Mouse (Mus musculus) ES-E14 (cell line): Measurements from ENCODE around the gene Alg12. TPM values are rescaled to one million over a fixed set of nuclear protein-coding genes. Genes with fewer than 3 reads are reported as not detected.

Experiments used
- DNase-seq: peaks from one replicate; pipeline ENCODE4 v3.0.0-alpha.2; 2013; ENCODE audit warnings: low read depth, low spot score
- H3K27ac ChIP-seq: 2 replicates; pipeline ENCODE4 v1.5.1; 2012; ENCODE audit warnings: low read depth, mild to moderate bottlenecking, low read length, moderate library complexity, mixed read lengths; ENCODE audit not compliant: poor library complexity, insufficient read depth, severe bottlenecking
- H3K36me3 ChIP-seq: 2 replicates; pipeline ENCODE4 v1.6.1; 2012; ENCODE audit warnings: mild to moderate bottlenecking, low read length, moderate library complexity, mixed read lengths; ENCODE audit not compliant: control insufficient read depth, poor library complexity, insufficient read depth, severe bottlenecking
- H3K4me1 ChIP-seq, 2 experiments: fragments of 150-350 bp in 1 of 2; sonication (generic) in 1 of 2; 2 replicates each; pipeline ENCODE4 v1.6.1; 2012; ENCODE audit warnings: low read length in 2 of 2, mild to moderate bottlenecking in 1 of 2, mixed read lengths in 1 of 2; ENCODE audit not compliant: control insufficient read depth in 2 of 2, insufficient read depth in 2 of 2, poor library complexity in 1 of 2
- H3K4me3 ChIP-seq, 2 experiments: fragments of 150-350 bp in 1 of 2; sonication (generic) in 1 of 2; 2 replicates each; pipeline ENCODE4 v1.5.1; 2012; ENCODE audit warnings: low read length in 2 of 2, low read depth in 1 of 2, mild to moderate bottlenecking in 1 of 2, mixed read lengths in 1 of 2; ENCODE audit not compliant: insufficient read depth in 1 of 2, poor library complexity in 1 of 2, severe bottlenecking in 1 of 2
- H3K9ac ChIP-seq: 2 replicates; pipeline ENCODE4 v1.6.1; 2012; ENCODE audit warnings: low read depth, mild to moderate bottlenecking, low read length, mixed read lengths; ENCODE audit not compliant: poor library complexity, insufficient read depth, severe bottlenecking
- H3K9me3 ChIP-seq: fragments of 150-350 bp; sonication (generic); 2 replicates; pipeline ENCODE4 v1.6.1; 2012; ENCODE audit warnings: low read depth, mild to moderate bottlenecking, low read length; ENCODE audit not compliant: control insufficient read depth, insufficient read depth
- CHD2 ChIP-seq: IDR thresholded peaks from 2 replicates; pipeline ENCODE4 v1.6.1; 2014; ENCODE audit warnings: mild to moderate bottlenecking, low read depth, low read length, inconsistent platforms
- HCFC1 ChIP-seq: IDR thresholded peaks from 2 replicates; pipeline ENCODE4 v1.6.1; 2012; ENCODE audit warnings: low read length, inconsistent platforms, borderline replicate concordance; ENCODE audit not compliant: insufficient read depth
- MAFK ChIP-seq: IDR thresholded peaks from 2 replicates; pipeline ENCODE4 v1.6.1; 2014; ENCODE audit warnings: mild to moderate bottlenecking, low read depth, low read length, inconsistent platforms; ENCODE audit not compliant: insufficient read depth
- ZC3H11A ChIP-seq: IDR thresholded peaks from 2 replicates; pipeline ENCODE4 v1.6.1; 2012; ENCODE audit warnings: low read depth, mild to moderate bottlenecking, inconsistent platforms, low read length, borderline replicate concordance
- ZNF384 ChIP-seq: IDR thresholded peaks from 2 replicates; pipeline ENCODE4 v1.6.1; 2012; ENCODE audit warnings: low read depth, low read length, inconsistent platforms
- in situ Hi-C, 2 experiments: fragments of 600-800 bp; cut with MboI; formaldehyde crosslinking; loops; one replicate each; pipeline ENCODE4 v1.15.1; 2025; ENCODE audit warnings: low sequenced_read_pairs in 2 of 2, inconsistent platforms in 1 of 2; ENCODE audit not compliant: unreplicated experiment in 2 of 2
- total RNA-seq: library from RNA; depleted of rRNA; stranded (reverse); fragments of 300-350 nt; gene quantifications from 2 replicates; pipeline ENCODE4 v1.2.3, GENCODE M21; 2012

The Alg12 gene
- total RNA-seq, 1 experiment, result 17.8 TPM

- H3K36me3 ChIP-seq, result peaks cover 35% of the 10 kb centered on the region
- H3K9ac ChIP-seq, result peak overlapping the region; percentile 9; the same call in 1 of the 2 replicates
- H3K4me3 ChIP-seq, result peak overlapping the region; percentile 90 to 92
- no peaks in the 10 kb centered on the region for H3K9me3 ChIP-seq
- no peak for TF ChIP-seq MAFK
- TF ChIP-seq ZNF384, result peak; percentile 63; the same call in 1 of the 2 replicates
- no peak; the same call in 1 of the 2 replicates for TF ChIP-seq CHD2
- no peak for TF ChIP-seq ZC3H11A
- no peak for TF ChIP-seq HCFC1
- H3K27ac ChIP-seq, result peak overlapping the region; percentile 97
- in situ Hi-C loops, result no loop called here
- DNase-seq, result no peak
- peaks cover 3 to 14% of the 10 kb centered on the region in 2 experiments for H3K4me1 ChIP-seq
Measured at GRCm38 (mm10) chr15:88865888-88866695, 47.0 kb upstream of the Alg12 start.

GRCm38 (mm10) chr15:88865061-88865460 is 45.9 kb upstream of the Alg12 start:
- in situ Hi-C loops, result no loop called here
- H3K4me3 ChIP-seq, result peak overlapping the region; percentile 90 to 92
- H3K9me3 ChIP-seq, result no peaks in the 10 kb centered on the region
- peaks cover 35% of the 10 kb centered on the region for H3K36me3 ChIP-seq
- H3K4me1 ChIP-seq, result peaks cover 3 to 20% of the 10 kb centered on the region in 2 experiments
- peak overlapping the region; percentile 97 for H3K27ac ChIP-seq
- H3K9ac ChIP-seq, result peak overlapping the region; percentile 94
- no peak for TF ChIP-seq HCFC1
- no peak for TF ChIP-seq CHD2
- no peak for TF ChIP-seq MAFK
- TF ChIP-seq ZC3H11A, result no peak
- no peak for TF ChIP-seq ZNF384
- no peak for DNase-seq

DNA sequence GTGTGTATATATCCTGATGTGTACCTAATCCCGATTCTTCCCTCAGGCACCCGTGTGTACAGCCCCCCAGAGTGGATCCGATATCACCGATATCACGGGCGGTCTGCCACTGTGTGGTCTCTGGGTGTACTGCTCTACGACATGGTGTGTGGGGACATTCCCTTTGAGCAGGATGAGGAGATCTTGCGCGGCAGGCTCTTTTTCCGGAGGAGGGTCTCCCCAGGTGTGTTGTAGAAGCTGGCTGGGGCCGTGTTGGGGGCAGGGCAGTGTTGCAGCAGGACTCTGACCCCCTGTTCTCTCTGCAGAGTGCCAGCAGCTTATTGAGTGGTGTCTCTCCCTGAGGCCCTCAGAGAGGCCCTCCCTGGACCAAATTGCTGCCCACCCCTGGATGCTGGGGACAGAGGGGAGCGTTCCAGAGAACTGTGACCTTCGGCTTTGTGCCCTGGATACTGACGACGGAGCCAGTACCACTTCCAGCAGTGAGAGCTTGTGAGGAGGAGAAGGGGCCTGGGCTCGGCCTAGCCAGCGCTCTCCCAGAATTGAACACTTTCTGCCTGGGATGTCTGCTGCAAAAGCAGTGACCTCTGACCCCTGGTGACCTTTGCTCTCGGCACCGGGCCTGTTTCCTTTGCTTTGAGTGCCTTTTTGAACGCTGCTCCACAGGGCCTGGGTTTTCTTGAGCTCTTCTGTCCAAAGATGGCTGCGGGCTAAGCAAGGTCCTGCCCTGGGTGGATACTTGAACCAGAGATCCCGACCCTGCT is 45.3 kb upstream of the Alg12 start:
- Histone ChIP-seq H3K4me3 (peak overlapping the region; percentile 90 to 92), H3K4me1 (peaks cover 3 to 20% of the 10 kb centered on the region in 2 experiments), H3K9ac (peak overlapping the region; percentile 94), H3K36me3 (peaks cover 35% of the 10 kb centered on the region), H3K27ac (peak overlapping the region; percentile 97), H3K9me3 (no peaks in the 10 kb centered on the region)
- no peak for DNase-seq
- TF ChIP-seq ZNF384, result no peak
- no peak for TF ChIP-seq ZC3H11A
- no peak for TF ChIP-seq HCFC1
- no peak for TF ChIP-seq CHD2
- TF ChIP-seq MAFK, result no peak
- in situ Hi-C loops, result no loop called here

DNA sequence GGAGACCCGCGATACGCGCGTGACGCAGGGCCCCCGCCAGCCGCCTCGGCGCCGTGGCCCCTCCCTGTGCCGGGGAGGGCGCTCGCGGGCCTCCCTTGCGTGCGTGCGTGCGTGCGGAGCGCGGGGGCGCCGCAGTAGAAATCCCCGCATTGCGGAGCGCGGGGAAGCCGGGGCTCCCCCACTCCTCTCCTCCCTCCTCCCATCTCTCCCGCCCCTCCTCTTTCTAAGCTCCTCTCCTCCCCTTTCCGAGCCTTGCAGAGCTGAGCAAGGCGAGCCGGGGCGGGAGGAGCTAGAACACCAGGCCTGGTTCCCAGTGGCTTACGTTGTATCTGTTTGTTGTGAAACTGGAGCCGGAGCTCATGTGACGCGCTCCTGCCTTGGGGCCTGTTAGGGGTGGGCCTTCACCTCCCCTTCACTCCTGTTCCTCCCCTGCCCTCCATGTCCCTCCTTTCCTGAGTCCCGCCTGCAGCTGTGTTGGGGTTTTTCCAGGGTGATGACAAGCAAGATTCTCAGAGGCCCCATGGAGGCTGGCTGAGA is 44.6 kb upstream of the Alg12 start:
- H3K27ac ChIP-seq, result peak overlapping the region; percentile 97
- peaks cover 35% of the 10 kb centered on the region for H3K36me3 ChIP-seq
- peak; percentile 87 for DNase-seq
- H3K4me1 ChIP-seq, result peaks cover 3 to 23% of the 10 kb centered on the region in 2 experiments
- H3K9ac ChIP-seq, result peak overlapping the region; percentile 94
- in situ Hi-C loops, result no loop called here
- TF ChIP-seq ZNF384, result no peak
- TF ChIP-seq HCFC1, result peak; percentile 35; the same call in 1 of the 2 replicates
- peak; percentile 56 for TF ChIP-seq ZC3H11A
- no peaks in the 10 kb centered on the region for H3K9me3 ChIP-seq
- H3K4me3 ChIP-seq, result peak overlapping the region; percentile 90 to 92
